Mouse (Mus musculus): ENCODE data around the gene Dhx57. TPM values are rescaled to one million over a fixed set of nuclear protein-coding genes. Genes with fewer than 3 reads are reported as not detected.

Gene Dhx57
- polyA plus RNA-seq, 1 experiment, result 12.3 TPM

DNA sequence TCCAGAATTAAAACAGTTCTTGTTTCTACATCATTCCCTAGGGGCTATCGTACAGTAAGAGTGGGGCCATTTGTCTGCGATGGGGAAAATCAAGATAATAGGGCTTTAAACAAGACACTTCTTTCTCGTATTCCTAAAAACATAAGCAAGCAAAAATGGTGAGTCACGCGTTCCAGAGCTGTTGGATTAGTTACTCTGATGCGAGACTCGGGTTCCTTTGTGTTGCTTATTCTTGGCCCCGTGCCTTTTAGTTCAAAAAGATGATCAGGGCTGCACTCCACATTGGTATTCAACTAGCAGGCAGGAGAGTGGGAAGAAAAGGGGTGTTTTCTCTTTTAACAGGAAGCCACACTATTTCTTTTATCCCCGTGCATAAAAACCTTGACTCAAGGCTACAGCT, 21.5 kb upstream of the Dhx57 start:
- no peak for TF ChIP-seq CTCF (IDR thresholded peaks at IDR 0.05; ENCODE audit: control insufficient read depth, insufficient read depth, low read length)
- TF ChIP-seq POLR2A (IDR thresholded peaks at IDR 0.05; ENCODE audit: borderline replicate concordance, control insufficient read depth, low read depth, low read length), result no peak
- Histone ChIP-seq H3K27ac (ENCODE audit: control insufficient read depth, insufficient read depth, low read depth, low read length, poor library complexity) (no peak overlapping the region), H3K4me3 (replicated peaks; ENCODE audit: control insufficient read depth, low read depth, low read length) (no peak overlapping the region), H3K4me1 (ENCODE audit: control insufficient read depth, insufficient read depth, low read length) (no peaks in the 10 kb centered on the region)
- 81% methylated on average over 9 of the region's 9 CpGs for WGBS

DNA sequence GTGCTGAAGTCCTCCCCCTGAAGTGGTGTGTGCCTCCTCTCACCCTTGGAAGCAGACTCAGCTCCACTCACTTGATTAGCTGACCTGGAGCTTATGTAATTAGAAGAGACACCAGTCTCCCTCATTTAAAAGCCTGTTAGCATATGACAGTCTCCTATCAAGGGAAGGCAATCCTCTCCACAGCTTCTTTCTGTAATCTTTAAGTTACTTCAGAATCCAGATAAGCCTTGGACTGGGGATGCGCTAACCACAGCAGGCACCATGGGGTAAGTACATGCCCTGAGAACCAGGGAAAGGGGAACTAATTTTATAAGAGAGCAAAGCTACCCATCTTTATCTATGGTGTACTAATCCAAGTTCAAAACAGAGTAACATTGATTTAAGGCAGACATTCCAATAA, 17.0 kb upstream of the Dhx57 start, which contains the start of gene Arhgef33:
Gene Arhgef33, plus strand, starts transcription at position 157 of the 400 bp plus-strand sequence.
- TF ChIP-seq POLR2A (IDR thresholded peaks at IDR 0.05; ENCODE audit: borderline replicate concordance, control insufficient read depth, low read depth, low read length) (no peak), CTCF (IDR thresholded peaks at IDR 0.05; ENCODE audit: control insufficient read depth, insufficient read depth, low read length) (no peak)
- H3K4me1 ChIP-seq (ENCODE audit: control insufficient read depth, insufficient read depth, low read length), result no peaks in the 10 kb centered on the region
- 68% methylated on average over 1 of the region's 1 CpGs for WGBS
- H3K4me3 ChIP-seq (replicated peaks; ENCODE audit: control insufficient read depth, low read depth, low read length), result no peak within 1 kb of the TSS
- no peak within 1 kb of the TSS for H3K27ac ChIP-seq (ENCODE audit: control insufficient read depth, insufficient read depth, low read depth, low read length, poor library complexity)

DNA sequence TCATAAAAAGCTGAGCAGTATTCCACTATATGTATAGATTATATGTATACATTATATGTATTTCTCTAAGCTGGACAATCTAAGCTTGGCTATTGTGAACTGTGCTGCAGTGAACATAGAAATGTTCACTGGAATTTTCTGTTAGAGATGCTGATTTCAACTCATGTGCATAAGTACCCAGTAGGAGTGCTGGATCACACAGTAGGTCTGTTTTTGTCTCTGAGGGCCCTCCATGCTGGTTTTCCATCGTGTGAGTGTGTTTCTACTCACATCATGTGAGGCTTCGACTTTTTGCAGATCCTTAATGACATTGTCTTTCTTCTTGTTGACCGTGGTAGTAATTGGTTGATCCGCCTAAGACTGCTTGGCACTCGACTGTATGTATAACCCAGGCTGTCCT, 8.6 kb upstream of the Dhx57 start:
- TF ChIP-seq CTCF (IDR thresholded peaks at IDR 0.05; ENCODE audit: control insufficient read depth, insufficient read depth, low read length) (no peak), POLR2A (IDR thresholded peaks at IDR 0.05; ENCODE audit: borderline replicate concordance, control insufficient read depth, low read depth, low read length) (no peak)
- 78% methylated on average over 5 of the region's 5 CpGs for WGBS
- H3K27ac ChIP-seq (ENCODE audit: control insufficient read depth, insufficient read depth, low read depth, low read length, poor library complexity), result no peak overlapping the region
- no peak overlapping the region for H3K4me3 ChIP-seq (replicated peaks; ENCODE audit: control insufficient read depth, low read depth, low read length)
- H3K4me1 ChIP-seq (ENCODE audit: control insufficient read depth, insufficient read depth, low read length), result no peaks in the 10 kb centered on the region

DNA sequence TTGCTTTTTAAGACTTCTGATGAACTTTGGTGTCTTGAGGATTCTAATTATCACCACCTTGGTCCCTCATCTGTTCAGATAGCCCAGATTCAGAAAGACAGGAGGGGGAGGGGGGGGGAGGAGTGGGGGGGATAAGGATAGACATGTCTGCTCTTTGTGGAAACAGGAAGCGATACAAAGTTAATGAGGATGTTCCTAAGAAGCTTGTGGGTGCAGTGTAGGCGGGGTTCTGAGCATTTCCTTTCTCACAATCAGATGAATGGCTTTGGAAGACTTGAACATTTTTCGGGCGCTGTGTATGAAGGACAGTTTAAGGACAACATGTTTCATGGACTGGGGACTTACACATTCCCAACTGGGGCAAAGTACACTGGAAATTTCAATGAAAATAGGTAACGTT, 5.0 kb upstream of the Dhx57 start:
- no peak for TF ChIP-seq POLR2A (IDR thresholded peaks at IDR 0.05; ENCODE audit: borderline replicate concordance, control insufficient read depth, low read depth, low read length)
- no peak for TF ChIP-seq CTCF (IDR thresholded peaks at IDR 0.05; ENCODE audit: control insufficient read depth, insufficient read depth, low read length)
- WGBS, result 61% methylated on average over 5 of the region's 5 CpGs
- Histone ChIP-seq H3K4me1 (ENCODE audit: control insufficient read depth, insufficient read depth, low read length) (no peaks in the 10 kb centered on the region), H3K27ac (ENCODE audit: control insufficient read depth, insufficient read depth, low read depth, low read length, poor library complexity) (no peak overlapping the region), H3K4me3 (replicated peaks; ENCODE audit: control insufficient read depth, low read depth, low read length) (no peak overlapping the region)

DNA sequence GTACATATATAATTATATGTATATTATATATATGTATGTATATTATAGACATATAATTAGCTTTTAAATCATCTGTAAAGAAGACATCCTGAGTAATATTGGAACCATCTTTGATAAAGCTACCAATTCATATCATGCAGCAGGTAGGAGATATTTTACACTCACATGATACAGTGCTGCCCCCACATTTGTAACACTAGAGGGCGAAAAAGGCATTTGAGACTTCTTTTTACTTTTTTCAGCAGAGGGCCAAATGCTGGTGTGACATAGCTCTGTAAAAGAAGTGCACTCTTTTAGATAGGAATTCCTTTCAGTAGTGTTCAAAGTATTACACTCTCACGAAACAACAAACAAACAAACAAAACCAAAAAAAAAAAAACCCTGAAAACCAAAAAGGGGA, 872 bp upstream of the Dhx57 start:
- Histone ChIP-seq H3K27ac (ENCODE audit: control insufficient read depth, insufficient read depth, low read depth, low read length, poor library complexity) (no peak overlapping the region), H3K4me3 (replicated peaks; ENCODE audit: control insufficient read depth, low read depth, low read length) (no peak overlapping the region), H3K4me1 (ENCODE audit: control insufficient read depth, insufficient read depth, low read length) (no peaks in the 10 kb centered on the region; the same call in 1 of the 2 replicates)
- no peak for TF ChIP-seq CTCF (IDR thresholded peaks at IDR 0.05; ENCODE audit: control insufficient read depth, insufficient read depth, low read length)
- no peak for TF ChIP-seq POLR2A (IDR thresholded peaks at IDR 0.05; ENCODE audit: borderline replicate concordance, control insufficient read depth, low read depth, low read length)
- WGBS, result 17% methylated on average over 2 of the region's 2 CpGs

DNA sequence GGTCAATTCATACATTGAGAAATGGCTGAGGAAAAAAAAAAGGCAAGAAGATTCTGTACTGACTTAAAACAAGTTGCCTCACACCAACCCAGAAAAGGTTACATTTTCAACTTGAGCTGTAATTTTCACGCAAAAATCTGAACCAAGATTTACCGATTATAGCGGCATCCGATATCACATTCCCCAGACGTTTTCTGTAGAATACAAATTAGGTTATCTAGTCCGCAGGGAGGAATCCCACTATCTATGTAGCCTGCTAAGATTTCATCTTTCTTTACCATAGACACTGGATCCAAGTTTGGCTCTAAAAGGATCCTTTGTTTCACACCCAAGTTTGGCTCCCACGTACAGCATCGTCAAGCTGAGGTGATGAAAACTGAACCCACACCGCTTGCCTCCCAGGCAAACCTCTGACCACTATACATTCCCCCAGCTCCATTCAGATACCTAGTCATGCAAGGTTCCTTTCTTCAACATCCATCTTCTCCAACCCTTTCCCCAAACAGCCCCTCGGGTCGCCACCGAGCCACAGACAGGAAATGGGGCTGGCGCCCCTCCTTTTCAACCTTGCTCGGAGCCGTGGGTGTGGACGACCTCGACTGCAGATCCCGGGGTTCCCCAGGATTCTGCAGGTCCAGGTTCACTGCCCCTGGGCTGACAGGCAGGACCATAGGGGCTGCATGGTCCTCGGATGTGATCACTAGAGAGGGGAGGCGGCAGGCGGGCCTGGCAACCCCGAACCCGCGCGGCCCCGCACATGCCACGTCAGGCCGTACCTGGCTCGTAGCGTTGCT, 799 bp downstream of the Dhx57 start:
- Histone ChIP-seq H3K4me3 (replicated peaks; ENCODE audit: control insufficient read depth, low read depth, low read length) (peak overlapping the region; percentile 73), H3K4me1 (ENCODE audit: control insufficient read depth, insufficient read depth, low read length) (no peaks in the 10 kb centered on the region; the same call in 1 of the 2 replicates), H3K27ac (ENCODE audit: control insufficient read depth, insufficient read depth, low read depth, low read length, poor library complexity) (peak overlapping the region; percentile 65)
- WGBS, result 1% methylated on average over 30 of the region's 30 CpGs
- TF ChIP-seq POLR2A (IDR thresholded peaks at IDR 0.05; ENCODE audit: borderline replicate concordance, control insufficient read depth, low read depth, low read length), result no peak
- TF ChIP-seq CTCF (IDR thresholded peaks at IDR 0.05; ENCODE audit: control insufficient read depth, insufficient read depth, low read length), result no peak

DNA sequence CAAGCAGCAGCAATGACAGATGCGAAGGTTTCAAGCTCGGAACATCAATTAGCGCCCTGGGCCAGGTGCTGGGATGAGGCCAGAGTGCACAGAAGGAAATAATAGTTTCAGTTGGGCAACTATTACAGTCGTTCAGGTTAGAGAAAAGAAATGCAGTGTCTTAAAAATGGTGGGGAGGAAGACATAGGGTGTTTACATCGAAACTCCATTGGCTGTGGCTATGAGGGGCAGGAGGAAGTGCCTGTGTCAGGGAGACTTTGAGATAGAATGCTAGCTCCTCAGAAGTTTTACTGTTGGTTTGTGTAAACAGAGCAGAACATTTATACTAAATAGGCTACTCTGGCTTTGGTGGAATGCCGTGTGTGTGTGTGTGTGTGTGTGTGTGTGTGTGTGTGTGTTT, 2.3 kb downstream of the Dhx57 start:
- WGBS, result 53% methylated on average over 6 of the region's 6 CpGs
- peak overlapping the region; percentile 71; the same call in 1 of the 2 replicates for H3K27ac ChIP-seq (ENCODE audit: control insufficient read depth, insufficient read depth, low read depth, low read length, poor library complexity)
- H3K4me1 ChIP-seq (ENCODE audit: control insufficient read depth, insufficient read depth, low read length), result no peaks in the 10 kb centered on the region; the same call in 1 of the 2 replicates
- no peak for TF ChIP-seq CTCF (IDR thresholded peaks at IDR 0.05; ENCODE audit: control insufficient read depth, insufficient read depth, low read length)
- TF ChIP-seq POLR2A (IDR thresholded peaks at IDR 0.05; ENCODE audit: borderline replicate concordance, control insufficient read depth, low read depth, low read length), result no peak
- H3K4me3 ChIP-seq (replicated peaks; ENCODE audit: control insufficient read depth, low read depth, low read length), result no peak overlapping the region

DNA sequence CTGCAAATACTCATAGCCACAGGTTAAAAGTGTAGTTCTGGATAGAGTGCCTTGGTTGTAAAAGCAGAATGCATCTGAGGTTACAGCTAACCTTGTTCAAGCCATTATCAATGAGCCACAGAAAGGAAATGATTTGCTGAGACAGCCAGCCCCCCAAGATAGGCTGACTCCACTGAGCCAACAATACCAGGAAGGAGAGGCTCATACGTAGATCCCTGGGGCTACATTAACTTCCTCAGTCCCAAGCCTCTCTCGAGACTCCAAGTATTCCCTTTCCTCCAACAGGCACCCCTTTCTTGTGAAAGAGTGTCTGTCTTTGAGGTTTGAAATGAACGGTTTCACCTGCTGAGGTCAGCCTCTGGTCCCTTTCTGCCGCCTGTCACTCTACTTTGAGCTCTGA, 5.8 kb downstream of the Dhx57 start:
- H3K27ac ChIP-seq (ENCODE audit: control insufficient read depth, insufficient read depth, low read depth, low read length, poor library complexity), result no peak overlapping the region
- H3K4me3 ChIP-seq (replicated peaks; ENCODE audit: control insufficient read depth, low read depth, low read length), result no peak overlapping the region
- 69% methylated on average over 4 of the region's 4 CpGs for WGBS
- no peaks in the 10 kb centered on the region; the same call in 1 of the 2 replicates for H3K4me1 ChIP-seq (ENCODE audit: control insufficient read depth, insufficient read depth, low read length)
- no peak for TF ChIP-seq CTCF (IDR thresholded peaks at IDR 0.05; ENCODE audit: control insufficient read depth, insufficient read depth, low read length)
- TF ChIP-seq POLR2A (IDR thresholded peaks at IDR 0.05; ENCODE audit: borderline replicate concordance, control insufficient read depth, low read depth, low read length), result no peak

Data from bone marrow, adult 2 months (tissue).